8 mouse cellular contexts compared by ENCODE assay signal in the genomic region with DNA sequence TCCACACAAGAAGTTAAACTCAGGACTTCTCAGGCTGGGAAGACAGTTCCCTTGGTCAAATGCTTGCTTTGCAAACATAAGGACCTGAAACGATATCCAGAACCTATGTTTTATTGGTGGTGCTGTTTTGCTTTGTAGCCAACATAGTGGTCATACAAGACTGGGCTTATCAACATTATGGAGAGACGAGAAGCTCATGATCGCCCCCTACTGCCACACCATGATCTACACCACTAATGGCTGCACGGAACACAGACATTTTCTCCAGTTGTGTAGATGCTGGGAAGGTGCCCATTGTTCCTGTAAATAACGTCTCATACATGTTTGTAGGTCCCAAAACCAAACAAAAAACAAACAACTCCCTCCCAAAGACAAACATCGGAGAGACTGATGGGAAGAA. TPM values are rescaled to one million over a fixed set of nuclear protein-coding genes. Genes with fewer than 3 reads are reported as not detected.
DNase-seq lines count a peak whose midpoint lies in the region.

No protein-coding gene starts in this region.

- peak; percentile 51 for DNase-seq in heart, postnatal 4 days
- DNase-seq in heart, adult 9 months (ENCODE audit: low spot score in 2 of 2): no peak
- peak; percentile 51 for DNase-seq in A20 (ENCODE audit: low read depth, low spot score)
- DNase-seq in ZHBTc4 (ENCODE audit: low read depth, low spot score): peak; percentile 69
- peak; percentile 42 for DNase-seq in embryo, embryonic 11 days
- DNase-seq in retina, postnatal 1 day: peak; percentile 29
- DNase-seq in urinary bladder, postnatal 14 days (ENCODE audit: low spot score): no peak
- DNase-seq in urinary bladder, postnatal 25 days (ENCODE audit: low spot score): no peak

RNA-seq across cellular contexts. Expression of a gene that starts 23.0 kb away (rescaled TPM):
- total RNA-seq in heart, postnatal 4 days (2021): under 1 TPM; 0.54 to 0.55 TPM

RNA-seq across cellular contexts. Expression of a gene that starts 52.2 kb away (rescaled TPM):
- 10 to 100 TPM; 33.8 to 35.8 TPM for total RNA-seq in heart, postnatal 4 days (2021)

Comparison
In these comparisons a context has a peak if more than half of its experiments do, and no peak if none do; other contexts are left out.
1. DNase-seq: peak in heart, postnatal 4 days (single experiment), A20 (single experiment), ZHBTc4 (single experiment), embryo, embryonic 11 days (single experiment) and retina, postnatal 1 day (single experiment); none in heart, adult 9 months (0 of 2), urinary bladder, postnatal 14 days (single experiment) and urinary bladder, postnatal 25 days (single experiment).